Mouse (Mus musculus) kidney, adult 2 months (tissue): ENCODE results near the gene Capzb.

ENCODE experiments used
- CTCF ChIP-seq: fragments of 200-500 bp; conservative IDR thresholded peaks from 2 replicates; pipeline ENCODE4 v1.5.1; 2011; ENCODE audit warnings: low read depth, mild to moderate bottlenecking, control low read depth, low read length, moderate library complexity, mixed read lengths; ENCODE audit not compliant: insufficient read depth, insufficient read length
- POLR2A ChIP-seq: fragments of 200-500 bp; IDR thresholded peaks from one replicate; pipeline ENCODE4 v1.6.1; 2011; ENCODE audit warnings: low read depth, low read length, control low read depth

DNA sequence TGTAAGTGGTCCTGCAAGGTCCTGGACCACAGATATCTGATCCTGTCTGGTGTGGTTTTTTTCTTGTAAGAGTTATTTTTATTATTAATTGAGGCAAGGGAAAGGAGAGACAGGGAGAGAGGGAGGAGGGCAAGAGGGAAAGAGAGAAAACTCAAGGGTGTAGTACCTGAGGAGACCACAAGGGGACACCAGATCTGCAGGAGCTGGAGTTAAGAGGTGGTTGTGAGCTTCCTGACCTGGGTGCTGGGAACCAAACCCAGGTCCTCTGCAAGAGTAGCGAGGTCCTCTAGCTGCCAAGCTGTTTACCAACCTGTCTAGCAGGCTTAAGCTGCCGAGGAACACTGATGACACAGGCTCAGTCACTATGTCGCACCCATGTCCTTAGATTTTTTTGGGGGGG lies 14.8 kb upstream of the Capzb start:
- peak; percentile 32; the same call in 1 of the 2 replicates for TF ChIP-seq CTCF
- no peak for TF ChIP-seq POLR2A
